Mouse (Mus musculus) midbrain, embryonic 13.5 days (tissue): ENCODE measurements around the gene Rnf141. TPM values are rescaled to one million over a fixed set of nuclear protein-coding genes. Genes with fewer than 3 reads are reported as not detected.

ENCODE experiments used
- ATAC-seq: fragments of 200-750 bp; cut with Nextera tagmentation; 2 replicates; pipeline ENCODE4 v1.8.0; 2017; ENCODE audit warnings: mild to moderate bottlenecking, moderate TSS enrichment, moderate library complexity
- H3K27ac ChIP-seq: fragments of 300-500 bp; sonication (generic); 2 replicates; pipeline ENCODE4 v1.5.1; 2015; ENCODE audit warnings: inconsistent platforms, mild to moderate bottlenecking, moderate library complexity
- H3K27me3 ChIP-seq: fragments of 300-500 bp; sonication (generic); 2 replicates; pipeline ENCODE4 v1.6.1; 2015; ENCODE audit warnings: mild to moderate bottlenecking, inconsistent platforms
- H3K36me3 ChIP-seq: fragments of 300-500 bp; sonication (generic); 2 replicates; pipeline ENCODE4 v1.6.1; 2015; ENCODE audit warnings: mild to moderate bottlenecking, inconsistent platforms
- H3K4me1 ChIP-seq: fragments of 300-500 bp; sonication (generic); replicated peaks from 2 replicates; pipeline ENCODE4 v1.6.1; 2015; ENCODE audit warnings: inconsistent platforms
- H3K4me2 ChIP-seq: fragments of 300-500 bp; sonication (generic); replicated peaks from 2 replicates; pipeline ENCODE4 v1.6.1; 2015; ENCODE audit warnings: moderate library complexity, mild to moderate bottlenecking, inconsistent platforms
- H3K4me3 ChIP-seq: fragments of 300-500 bp; sonication (generic); replicated peaks from 2 replicates; pipeline ENCODE4 v1.5.1; 2015; ENCODE audit warnings: mild to moderate bottlenecking, inconsistent platforms
- H3K9ac ChIP-seq: fragments of 300-500 bp; sonication (generic); replicated peaks from 2 replicates; pipeline ENCODE4 v1.6.1; 2015; ENCODE audit warnings: mild to moderate bottlenecking, inconsistent platforms
- H3K9me3 ChIP-seq: fragments of 300-500 bp; sonication (generic); 2 replicates; pipeline ENCODE4 v1.6.1; 2016; ENCODE audit warnings: mild to moderate bottlenecking, inconsistent platforms
- WGBS: fragments of 180-500 bp; shearing (Covaris S2); methylation state at CpG from one replicate; pipeline ENCODE4 v1.1.7; 2015; 5-methylcytosine and 5-hydroxymethylcytosine counted together
- polyA plus RNA-seq: library from polyadenylated mRNA; unstranded; fragments of >200 nt; fragmentation: Nextera tagmentation; extraction: Ambion mirVana; gene quantifications from 2 replicates; pipeline ENCODE4 v1.2.1, GENCODE M21; 2015

Gene Rnf141
- polyA plus RNA-seq, 1 experiment from 2014 or later = 25.7 TPM

DNA sequence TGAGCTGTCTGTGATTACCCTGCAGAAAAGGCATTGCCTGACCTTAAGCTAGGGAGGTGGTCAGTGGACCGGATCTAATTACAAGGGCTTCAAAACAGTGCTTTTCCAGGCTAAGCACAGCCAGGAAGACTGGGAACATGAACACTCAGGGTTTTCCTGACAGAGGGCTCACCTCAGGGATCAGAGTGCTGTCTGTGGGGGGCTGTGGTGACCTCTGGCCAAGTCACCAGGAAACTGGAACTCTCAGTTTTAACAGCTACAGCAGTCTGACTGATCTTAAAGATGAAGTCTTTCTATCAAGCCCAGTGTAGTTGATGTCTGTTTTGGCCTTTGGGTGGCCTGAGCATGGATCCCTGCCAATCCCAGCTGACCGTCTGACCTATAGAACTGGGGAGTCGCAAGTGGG, 58.5 kb downstream of the Rnf141 start:
- no peak for ATAC-seq
- H3K4me1 ChIP-seq = no peaks in the 10 kb centered on the region; the same call in 1 of the 2 replicates
- no peak overlapping the region for H3K4me2 ChIP-seq
- WGBS = 81% methylated on average over 3 of the region's 3 CpGs
- no peaks in the 10 kb centered on the region for H3K9me3 ChIP-seq
- no peaks in the 10 kb centered on the region for H3K27me3 ChIP-seq
- H3K4me3 ChIP-seq = no peak overlapping the region
- no peak overlapping the region for H3K27ac ChIP-seq
- no peak overlapping the region for H3K9ac ChIP-seq
- H3K36me3 ChIP-seq = no peaks in the 10 kb centered on the region

DNA sequence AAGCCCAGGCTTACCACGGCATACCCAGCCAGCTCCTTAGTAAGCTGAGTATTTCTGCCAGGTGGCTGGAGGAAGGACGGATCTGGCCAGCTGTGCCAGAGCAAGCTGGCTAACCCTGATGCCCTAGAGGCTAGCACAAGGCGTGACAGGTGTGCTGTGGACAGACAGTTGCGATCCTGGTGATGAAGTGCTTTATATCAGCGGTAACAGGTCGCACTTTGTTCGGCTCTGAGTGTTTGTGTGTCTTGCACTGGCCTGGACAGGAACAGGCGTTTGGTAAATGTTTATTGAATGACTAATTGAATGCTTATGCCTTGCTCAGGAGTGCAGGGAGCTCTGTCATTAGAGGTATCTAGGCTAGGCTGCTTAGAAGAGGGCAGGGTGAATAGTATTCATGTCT, 59.3 kb downstream of the Rnf141 start:
- Histone ChIP-seq H3K27ac (no peak overlapping the region), H3K9me3 (no peaks in the 10 kb centered on the region), H3K4me3 (no peak overlapping the region), H3K4me1 (no peaks in the 10 kb centered on the region; the same call in 1 of the 2 replicates), H3K27me3 (no peaks in the 10 kb centered on the region), H3K36me3 (no peaks in the 10 kb centered on the region), H3K4me2 (no peak overlapping the region), H3K9ac (no peak overlapping the region)
- no peak for ATAC-seq
- WGBS = 87% methylated on average over 8 of the region's 8 CpGs

DNA sequence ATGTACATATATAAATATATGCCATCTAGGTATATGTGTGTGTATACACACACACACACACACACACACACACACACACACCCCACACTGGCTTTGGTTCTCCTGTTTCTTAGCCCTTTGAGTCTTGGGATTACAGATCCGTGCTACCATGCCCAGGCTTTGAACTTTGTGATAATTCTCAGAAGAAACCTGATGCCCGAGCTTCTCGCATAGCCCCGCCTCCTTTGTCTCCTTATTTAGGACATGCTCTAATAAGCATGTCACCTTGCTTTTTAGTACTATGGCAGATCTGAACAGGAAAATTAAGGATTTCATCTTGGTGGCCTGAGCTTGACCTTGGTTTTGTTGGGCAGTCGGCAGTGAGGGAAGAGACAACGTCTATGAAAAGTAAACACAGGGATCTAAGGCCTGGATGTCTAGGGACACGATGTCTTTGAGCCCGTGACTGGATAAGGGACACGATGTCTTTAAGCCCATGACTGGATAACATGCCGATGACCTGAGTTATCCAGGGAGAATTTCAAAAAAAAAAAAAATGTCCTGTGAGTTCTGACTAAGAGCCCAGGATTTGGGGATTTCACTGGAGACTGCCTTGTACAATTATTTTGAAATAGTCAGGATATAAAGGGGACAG, 61.3 kb downstream of the Rnf141 start:
- no peak overlapping the region for H3K4me2 ChIP-seq
- H3K9me3 ChIP-seq = no peaks in the 10 kb centered on the region
- H3K9ac ChIP-seq = no peak overlapping the region
- no peaks in the 10 kb centered on the region for H3K36me3 ChIP-seq
- no peak for ATAC-seq
- no peaks in the 10 kb centered on the region; the same call in 1 of the 2 replicates for H3K4me1 ChIP-seq
- no peak overlapping the region for H3K27ac ChIP-seq
- 43% methylated on average over 10 of the region's 10 CpGs for whole genome bisulfite sequencing
- no peak overlapping the region for H3K4me3 ChIP-seq
- no peaks in the 10 kb centered on the region for H3K27me3 ChIP-seq

DNA sequence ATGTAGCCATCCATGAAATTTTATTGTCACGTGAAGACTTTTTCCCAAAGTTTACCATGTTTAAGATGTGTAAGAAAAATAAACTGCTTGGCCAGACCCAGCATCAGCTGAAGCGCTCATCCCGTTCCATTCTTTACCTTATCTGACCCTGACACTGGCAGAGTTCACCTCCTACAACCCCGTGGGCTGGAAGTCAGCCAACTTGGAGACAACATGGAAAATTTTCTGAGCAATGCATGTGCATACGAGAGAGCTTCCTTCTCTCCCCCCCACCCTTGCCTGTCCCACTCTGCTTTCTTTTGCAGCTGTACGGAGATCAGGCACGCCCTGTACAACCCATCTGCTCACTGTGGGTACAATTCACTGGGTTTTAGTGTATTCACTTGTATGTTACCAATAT, 62.1 kb downstream of the Rnf141 start:
- ATAC-seq = no peak
- H3K27me3 ChIP-seq = no peaks in the 10 kb centered on the region
- no peak overlapping the region for H3K27ac ChIP-seq
- 77% methylated on average over 7 of the region's 7 CpGs for WGBS
- H3K36me3 ChIP-seq = no peaks in the 10 kb centered on the region
- H3K9me3 ChIP-seq = no peaks in the 10 kb centered on the region
- H3K4me2 ChIP-seq = no peak overlapping the region
- no peak overlapping the region for H3K9ac ChIP-seq
- no peaks in the 10 kb centered on the region; the same call in 1 of the 2 replicates for H3K4me1 ChIP-seq
- no peak overlapping the region for H3K4me3 ChIP-seq

DNA sequence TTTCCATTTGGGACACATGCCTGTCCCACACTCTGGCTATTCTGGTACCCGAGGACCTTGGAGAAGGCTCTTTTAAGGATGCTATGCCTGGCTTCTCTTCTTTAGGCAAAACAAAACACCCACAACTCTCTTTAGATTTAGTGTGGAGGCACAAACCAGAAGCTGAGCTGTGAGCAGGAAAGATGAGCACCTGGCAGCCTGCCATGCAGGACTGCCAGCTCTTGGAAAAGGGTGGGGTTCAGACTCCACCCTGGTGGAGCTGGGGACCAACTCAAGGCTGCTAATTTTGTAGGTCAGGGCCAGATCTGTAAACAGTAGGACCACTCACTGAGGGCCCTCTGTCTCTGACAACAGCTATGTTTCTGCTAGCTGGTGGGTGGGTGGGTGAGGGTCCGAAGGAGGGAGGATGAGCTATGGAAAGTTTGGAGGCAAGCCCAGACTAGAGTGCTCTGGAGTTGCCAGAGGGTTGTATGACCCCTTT, 63.0 kb downstream of the Rnf141 start:
- H3K27me3 ChIP-seq = no peaks in the 10 kb centered on the region
- H3K27ac ChIP-seq = no peak overlapping the region
- H3K4me2 ChIP-seq = no peak overlapping the region
- no peaks in the 10 kb centered on the region for H3K36me3 ChIP-seq
- H3K9me3 ChIP-seq = no peaks in the 10 kb centered on the region
- H3K4me1 ChIP-seq = no peaks in the 10 kb centered on the region; the same call in 1 of the 2 replicates
- no peak for ATAC-seq
- H3K4me3 ChIP-seq = no peak overlapping the region
- 74% methylated on average over 2 of the region's 2 CpGs for WGBS
- no peak overlapping the region for H3K9ac ChIP-seq

DNA sequence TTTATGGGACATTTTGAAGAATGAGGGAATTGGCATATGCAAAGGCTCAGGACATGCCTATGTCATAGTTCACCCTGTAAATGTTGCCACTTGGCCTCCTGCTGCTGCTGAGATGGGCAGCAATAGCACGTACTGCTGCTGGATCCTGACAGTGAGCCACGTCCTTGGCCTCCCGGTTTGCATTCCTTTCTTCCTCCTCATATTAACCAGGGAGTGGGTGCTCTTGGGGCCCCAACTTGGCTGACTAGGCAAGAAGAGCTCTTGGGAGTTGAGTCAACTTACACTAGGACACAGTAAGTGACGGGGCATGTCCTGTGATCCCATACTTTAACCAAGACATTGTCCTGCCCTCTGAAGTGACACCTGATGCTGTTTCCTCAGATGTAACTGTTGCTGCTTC, 63.7 kb downstream of the Rnf141 start:
- no peaks in the 10 kb centered on the region for H3K9me3 ChIP-seq
- no peaks in the 10 kb centered on the region; the same call in 1 of the 2 replicates for H3K4me1 ChIP-seq
- no peak overlapping the region for H3K4me2 ChIP-seq
- H3K36me3 ChIP-seq = no peaks in the 10 kb centered on the region
- 87% methylated on average over 4 of the region's 4 CpGs for WGBS
- H3K9ac ChIP-seq = no peak overlapping the region
- H3K27ac ChIP-seq = no peak overlapping the region
- no peaks in the 10 kb centered on the region for H3K27me3 ChIP-seq
- no peak overlapping the region for H3K4me3 ChIP-seq
- ATAC-seq = no peak

DNA sequence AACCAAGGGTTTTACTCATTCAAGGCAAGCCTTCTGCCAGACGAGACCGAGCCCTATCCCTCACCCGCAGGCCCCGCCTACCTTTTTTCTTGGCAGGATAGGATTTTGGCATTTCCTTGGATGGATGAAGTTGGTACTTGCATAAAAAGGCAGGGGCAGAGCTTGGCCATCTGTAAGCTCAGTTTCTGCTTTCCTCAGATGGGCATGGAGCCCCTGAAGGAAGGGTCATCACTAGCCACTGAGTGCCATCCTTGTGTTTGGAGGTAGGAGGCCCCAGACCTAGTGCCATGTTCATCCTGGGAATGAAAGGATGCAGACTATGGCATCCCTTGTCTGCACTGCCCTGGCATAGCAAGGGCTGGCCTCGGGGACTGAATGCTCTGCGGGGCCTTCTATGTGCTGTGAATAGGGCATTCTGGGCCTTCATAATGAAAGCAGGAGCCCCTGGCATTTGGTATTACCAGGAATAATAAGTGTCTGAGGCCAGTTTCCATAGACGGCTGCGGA, 64.6 kb downstream of the Rnf141 start:
- H3K9ac ChIP-seq = no peak overlapping the region
- 0 out of 2 replicates have a peak overlapping the region, but pooled peaks have one; percentile 4 for H3K27ac ChIP-seq
- H3K4me2 ChIP-seq = no peak overlapping the region
- H3K27me3 ChIP-seq = no peaks in the 10 kb centered on the region
- H3K9me3 ChIP-seq = no peaks in the 10 kb centered on the region
- WGBS = 80% methylated on average over 8 of the region's 8 CpGs
- H3K36me3 ChIP-seq = no peaks in the 10 kb centered on the region
- no peak for ATAC-seq
- no peaks in the 10 kb centered on the region; the same call in 1 of the 2 replicates for H3K4me1 ChIP-seq
- H3K4me3 ChIP-seq = no peak overlapping the region

DNA sequence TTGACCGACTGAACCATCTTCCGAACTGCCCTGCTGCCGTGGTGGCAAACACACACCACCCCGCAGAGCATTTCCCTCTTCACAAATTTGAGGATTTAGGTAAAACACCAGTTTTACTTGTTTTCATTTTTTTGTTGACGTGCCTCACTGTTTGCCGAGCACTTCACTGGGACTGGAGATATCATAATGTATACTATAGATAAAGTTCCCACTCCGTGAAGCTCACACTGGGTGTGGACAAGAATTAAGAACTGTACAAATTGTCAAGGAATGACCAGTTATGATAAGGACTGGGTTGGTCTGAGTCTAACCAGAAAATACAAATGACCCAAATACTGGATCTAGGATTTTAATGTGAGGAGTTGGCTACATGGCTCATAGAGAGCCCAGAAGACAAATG, 65.3 kb downstream of the Rnf141 start:
- Histone ChIP-seq H3K4me1 (peaks cover 3% of the 10 kb centered on the region; the same call in 1 of the 2 replicates), H3K27me3 (no peaks in the 10 kb centered on the region), H3K9me3 (no peaks in the 10 kb centered on the region), H3K4me3 (no peak overlapping the region), H3K36me3 (no peaks in the 10 kb centered on the region), H3K27ac (no peak overlapping the region), H3K4me2 (no peak overlapping the region), H3K9ac (no peak overlapping the region)
- 97% methylated on average over 7 of the region's 7 CpGs for WGBS
- ATAC-seq = no peak

DNA sequence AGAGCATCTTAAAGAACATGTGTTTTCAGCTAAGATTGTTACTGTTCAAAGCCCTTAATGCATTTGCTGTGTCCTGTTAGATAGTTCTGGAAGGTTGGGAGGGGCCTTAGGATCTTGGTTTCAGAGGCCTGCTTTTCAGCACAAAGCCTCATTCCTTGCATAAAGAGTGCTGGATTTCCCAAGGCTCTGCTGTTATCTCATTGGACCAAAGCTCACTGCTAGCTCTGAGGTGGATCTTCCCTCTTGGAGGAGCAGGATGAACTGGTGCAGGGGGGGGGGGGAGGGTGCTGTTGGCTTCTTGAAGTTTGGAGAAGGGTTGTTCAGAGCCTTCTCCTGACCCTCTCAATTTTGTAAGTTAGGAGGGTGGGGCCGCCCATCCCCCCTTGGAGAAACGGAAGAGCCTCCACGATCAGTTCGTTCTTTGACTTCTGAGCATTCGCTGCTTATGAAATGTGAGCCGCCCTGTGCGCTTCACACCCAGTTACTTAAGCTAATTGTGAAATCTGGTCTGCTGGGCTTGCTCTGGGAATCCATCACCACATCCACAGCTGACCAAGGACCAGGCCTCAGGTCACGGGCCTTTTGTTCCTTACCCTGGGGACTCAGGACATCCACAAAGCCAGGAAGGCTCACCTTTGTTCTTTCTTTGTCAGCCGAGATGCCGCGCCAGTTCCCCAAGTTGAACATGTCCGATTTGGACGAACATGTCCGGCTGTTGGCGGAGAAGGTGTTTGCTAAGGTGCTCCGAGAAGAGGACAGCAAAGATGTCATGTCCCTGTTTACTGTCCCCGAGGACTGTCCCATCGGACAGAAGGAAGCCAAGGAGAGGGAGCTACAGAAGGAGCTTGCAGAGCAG, 66.9 kb downstream of the Rnf141 start:
- no peak overlapping the region for H3K9ac ChIP-seq
- 74% methylated on average over 18 of the region's 18 CpGs for WGBS
- H3K27ac ChIP-seq = no peak overlapping the region
- peaks cover 4% of the 10 kb centered on the region; the same call in 1 of the 2 replicates for H3K27me3 ChIP-seq
- H3K36me3 ChIP-seq = no peaks in the 10 kb centered on the region
- H3K4me2 ChIP-seq = no peak overlapping the region
- H3K9me3 ChIP-seq = no peaks in the 10 kb centered on the region
- ATAC-seq = no peak
- H3K4me3 ChIP-seq = no peak overlapping the region
- peaks cover 10% of the 10 kb centered on the region; the same call in 1 of the 2 replicates for H3K4me1 ChIP-seq

DNA sequence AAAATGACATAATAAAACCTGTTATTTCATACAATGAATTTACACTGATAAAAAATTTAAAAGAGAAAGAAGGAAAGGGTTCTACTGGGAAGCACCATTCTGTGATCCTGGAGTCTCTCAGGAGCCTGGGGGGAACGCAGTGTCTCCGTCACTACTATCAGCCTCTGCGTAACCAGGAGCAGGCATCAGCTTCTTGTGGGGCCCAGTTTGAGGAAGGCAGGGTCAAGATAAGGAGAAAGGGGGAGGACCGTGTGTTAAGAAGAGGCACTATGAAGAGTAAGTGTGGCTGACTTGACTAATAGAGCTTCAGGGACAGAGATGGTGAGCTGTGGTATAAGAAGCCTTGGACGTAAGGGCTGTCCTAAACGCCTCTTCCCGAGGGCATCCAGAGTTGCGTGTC, 69.6 kb downstream of the Rnf141 start:
- no peak for ATAC-seq
- no peak overlapping the region for H3K4me2 ChIP-seq
- H3K27me3 ChIP-seq = peaks cover 5% of the 10 kb centered on the region
- H3K4me1 ChIP-seq = peaks cover 10% of the 10 kb centered on the region; the same call in 1 of the 2 replicates
- 92% methylated on average over 8 of the region's 8 CpGs for WGBS
- H3K27ac ChIP-seq = no peak overlapping the region
- H3K9me3 ChIP-seq = no peaks in the 10 kb centered on the region
- no peaks in the 10 kb centered on the region for H3K36me3 ChIP-seq
- no peak overlapping the region for H3K9ac ChIP-seq
- H3K4me3 ChIP-seq = no peak overlapping the region

DNA sequence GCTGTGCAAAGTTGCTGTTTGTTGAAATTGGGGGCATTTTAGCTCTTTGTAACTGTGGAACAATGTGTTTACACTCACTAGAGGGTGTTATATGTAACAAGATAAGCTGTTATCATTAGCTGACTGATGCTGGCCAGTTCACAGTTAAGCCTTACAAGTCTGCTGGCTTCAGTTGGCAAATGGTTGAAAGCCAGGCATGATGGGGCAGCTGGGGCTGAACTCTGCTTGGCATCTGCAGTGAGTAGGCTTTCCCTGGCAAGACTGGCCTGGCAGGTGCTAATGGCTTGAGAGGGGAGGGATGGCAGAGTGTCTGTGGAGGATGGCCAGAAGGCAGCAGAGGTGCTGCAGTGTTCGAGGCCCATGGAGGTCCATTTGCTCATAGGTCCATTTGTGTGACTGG, 70.2 kb downstream of the Rnf141 start:
- Histone ChIP-seq H3K36me3 (no peaks in the 10 kb centered on the region), H3K4me2 (no peak overlapping the region), H3K9me3 (no peaks in the 10 kb centered on the region), H3K4me1 (peaks cover 13% of the 10 kb centered on the region; the same call in 1 of the 2 replicates), H3K27ac (no peak overlapping the region), H3K27me3 (peaks cover 11% of the 10 kb centered on the region), H3K9ac (no peak overlapping the region; the same call in 1 of the 2 replicates), H3K4me3 (no peak overlapping the region)
- no peak for ATAC-seq
- 83% methylated on average over 1 of the region's 1 CpGs for WGBS
